Mouse (Mus musculus) adrenal gland, postnatal 36 days (tissue): ENCODE measurements around the gene Znrf3. TPM values are rescaled to one million over a fixed set of nuclear protein-coding genes. Genes with fewer than 3 reads are reported as not detected.

ENCODE experiments used
- DNase-seq, 2 experiments: peaks; one replicate each; pipeline ENCODE4 v3.0.0; 2021; ENCODE audit warnings: mixed read lengths in 1 of 2
- total RNA-seq, 2 experiments: library from RNA; stranded (reverse); gene quantifications; 2 replicates each; pipeline ENCODE4 v1.2.3; 2021

Gene Znrf3
- total RNA-seq, 2 experiments from 2014 or later, result 28.8 to 35.8 TPM

DNA sequence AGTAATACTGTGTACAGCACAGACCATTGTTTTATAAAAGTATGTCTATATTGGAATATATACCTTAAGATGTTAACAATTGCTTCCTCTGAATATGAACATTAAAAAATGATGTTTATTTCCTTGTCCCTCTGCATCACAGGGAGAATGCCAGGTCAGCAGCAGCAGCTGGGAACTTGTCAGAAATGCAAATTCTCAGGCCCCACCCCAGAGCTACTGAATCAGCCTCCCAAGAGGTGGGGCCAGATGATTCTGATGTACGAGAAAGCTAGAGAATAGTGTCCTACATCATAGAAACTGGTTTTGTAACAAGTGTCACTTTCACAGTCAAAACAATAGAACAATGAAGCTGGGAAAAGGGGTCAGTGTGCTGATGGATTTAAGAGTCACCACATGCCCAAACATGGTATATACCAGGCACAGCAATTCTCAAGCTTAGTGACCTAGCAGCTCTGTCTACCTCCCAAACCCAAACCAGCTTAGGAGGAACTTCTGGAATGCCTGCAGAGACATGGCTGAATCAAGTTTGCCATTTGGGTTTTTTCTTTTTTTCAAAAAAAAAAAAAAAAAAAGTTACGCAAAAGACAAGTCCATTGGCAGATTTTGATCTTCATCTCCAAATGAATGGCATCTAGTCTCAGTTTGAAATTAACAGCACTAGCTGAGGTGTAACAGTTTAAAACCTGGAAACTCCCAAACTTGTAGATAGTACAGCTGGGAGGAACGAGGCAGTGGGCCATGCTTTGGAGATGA, 46.2 kb downstream of the Znrf3 start:
- DNase-seq, result no peak

DNA sequence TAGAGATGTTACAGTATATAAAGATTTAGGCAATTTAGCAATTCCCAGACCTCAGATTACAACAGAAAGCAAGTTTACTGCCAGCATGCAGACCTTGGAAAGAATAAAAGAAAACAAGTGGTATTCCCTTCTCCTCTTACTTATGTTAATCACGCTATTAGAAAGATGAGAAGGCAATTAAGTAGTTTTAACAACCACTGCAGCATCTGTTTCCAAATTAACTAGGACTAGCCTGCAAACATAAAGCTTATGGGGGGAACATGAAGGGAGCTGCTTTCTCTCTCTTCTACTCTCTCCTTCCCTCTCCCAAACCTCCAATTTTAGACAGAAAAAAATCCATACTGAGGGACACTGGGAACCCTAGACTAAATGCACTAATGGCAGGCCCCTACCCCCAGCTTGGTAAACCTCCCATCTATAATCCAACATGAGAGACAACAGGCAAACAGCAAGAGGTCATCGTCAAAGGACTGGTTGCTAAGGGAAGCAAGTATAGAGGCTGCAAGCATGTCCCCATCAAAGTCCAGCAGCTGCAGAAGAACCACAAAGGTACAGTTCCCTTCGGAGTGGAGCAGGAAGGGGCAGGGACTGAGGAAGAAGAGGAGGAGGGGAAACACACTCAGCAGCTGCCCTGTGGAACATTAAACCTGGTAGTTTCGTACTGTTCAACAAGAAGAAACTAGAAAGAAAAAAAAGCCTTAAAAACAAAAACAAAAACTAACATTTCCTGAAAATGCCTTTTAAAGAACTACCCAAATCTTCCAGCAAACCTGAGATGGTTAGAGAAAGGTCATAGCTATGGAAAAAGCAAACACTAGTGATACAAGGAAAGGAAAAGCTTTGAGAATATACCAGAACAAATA, 53.4 kb downstream of the Znrf3 start:
- no peak for DNase-seq

DNA sequence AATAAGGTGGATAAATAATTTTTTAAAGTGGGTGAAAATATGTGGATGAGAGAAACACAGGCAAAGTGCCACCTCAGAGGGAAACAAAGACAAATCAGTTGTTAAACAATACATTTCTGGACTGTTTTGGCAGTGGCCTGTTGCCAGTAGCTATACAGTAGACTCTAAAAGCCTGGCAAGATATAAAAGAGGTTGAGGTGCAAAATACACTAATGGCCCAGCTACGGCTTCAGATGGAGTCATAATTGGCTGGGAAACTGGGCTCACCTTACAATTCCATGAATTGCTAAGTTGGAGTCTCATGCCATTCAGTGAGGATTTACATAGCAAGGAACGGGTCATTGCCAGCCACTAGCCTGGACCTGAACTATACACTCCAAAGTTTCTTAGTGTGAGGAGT, 62.0 kb downstream of the Znrf3 start:
- no peak for DNase-seq

- peak; percentile 31 to 56 for DNase-seq
These were observed 63.4 kb downstream of the Znrf3 start for GRCm38 (mm10) chr11:5381226-5381625.

GRCm38 (mm10) chr11:5380275-5380674, 64.4 kb downstream of the Znrf3 start:
- DNase-seq, result peak; percentile 82 to 85

GRCm38 (mm10) chr11:5369176-5369575, 75.5 kb downstream of the Znrf3 start:
- DNase-seq, result no peak

- no peak for DNase-seq
These were observed 76.2 kb downstream of the Znrf3 start for GRCm38 (mm10) chr11:5368492-5368891.

- DNase-seq, result peak in 1 of 2 experiments; percentile 31
These were observed 89.3 kb downstream of the Znrf3 start for GRCm38 (mm10) chr11:5355266-5355764.

DNA sequence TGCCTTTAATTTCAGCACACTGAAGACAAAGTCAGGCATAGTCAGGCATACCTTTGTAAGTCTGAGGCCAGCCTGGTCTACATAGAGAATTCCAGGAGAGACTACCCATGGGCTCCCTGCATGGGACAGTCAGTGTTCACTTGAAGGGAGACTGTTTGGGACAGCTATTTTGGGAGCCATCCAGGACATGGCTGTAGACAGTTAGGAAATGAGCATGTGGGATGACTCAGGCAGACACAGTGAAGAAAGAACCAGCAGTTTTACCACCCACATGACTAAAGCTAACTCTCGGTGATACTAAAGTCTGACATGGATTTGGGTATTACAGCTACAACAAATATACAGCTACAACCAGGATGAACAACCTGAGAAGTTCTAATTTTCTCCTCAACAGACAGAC, 89.9 kb downstream of the Znrf3 start:
- peak; percentile 57 to 70 for DNase-seq

- DNase-seq, result no peak
These were observed 91.6 kb downstream of the Znrf3 start for GRCm38 (mm10) chr11:5353032-5353431.

DNA sequence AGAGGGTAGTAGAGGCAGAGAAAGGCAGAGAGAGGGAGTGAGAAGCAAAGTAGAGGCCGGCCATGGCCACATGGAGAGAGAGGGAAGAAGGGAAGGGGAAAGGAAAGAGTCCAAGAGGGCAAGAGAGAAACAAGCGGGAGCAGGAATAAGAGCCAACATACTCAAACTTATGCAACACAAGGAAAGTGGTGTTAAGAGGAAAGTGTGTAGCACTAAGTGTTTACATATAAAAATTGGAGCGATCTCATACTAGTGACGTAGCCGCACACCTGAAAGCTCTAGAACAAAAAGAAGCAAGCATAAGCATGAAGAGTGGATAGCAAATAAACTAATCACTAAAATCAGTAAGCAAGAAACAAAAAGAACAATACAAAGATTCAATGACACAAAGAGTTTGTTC, 95.2 kb downstream of the Znrf3 start:
- DNase-seq, result no peak

GRCm38 (mm10) chr11:5346845-5347640, 97.6 kb downstream of the Znrf3 start:
- DNase-seq, result no peak

DNA sequence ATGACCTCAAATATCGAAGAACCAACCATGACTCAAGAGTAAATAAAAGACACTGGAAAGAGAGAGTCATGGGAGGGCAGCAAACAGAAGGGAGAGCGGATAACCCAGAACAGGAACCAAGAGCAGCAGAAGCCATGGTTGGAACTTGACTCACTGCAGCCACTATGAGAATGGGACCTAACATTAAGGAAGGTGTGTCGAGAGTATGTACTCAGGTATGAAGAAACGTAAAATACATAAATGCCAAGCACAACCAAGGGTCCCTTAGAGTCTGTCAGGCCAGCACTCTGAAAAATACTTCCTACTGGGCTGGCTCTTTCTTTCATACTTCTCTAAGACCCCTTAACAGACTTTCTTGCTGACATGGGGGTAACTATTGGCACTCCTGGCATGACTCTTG, 100.9 kb downstream of the Znrf3 start:
- DNase-seq, result no peak

GRCm38 (mm10) chr11:5339732-5340131, 104.9 kb downstream of the Znrf3 start:
- DNase-seq, result no peak

- DNase-seq, result no peak
These were observed 107.8 kb downstream of the Znrf3 start for GRCm38 (mm10) chr11:5336852-5337251.

DNA sequence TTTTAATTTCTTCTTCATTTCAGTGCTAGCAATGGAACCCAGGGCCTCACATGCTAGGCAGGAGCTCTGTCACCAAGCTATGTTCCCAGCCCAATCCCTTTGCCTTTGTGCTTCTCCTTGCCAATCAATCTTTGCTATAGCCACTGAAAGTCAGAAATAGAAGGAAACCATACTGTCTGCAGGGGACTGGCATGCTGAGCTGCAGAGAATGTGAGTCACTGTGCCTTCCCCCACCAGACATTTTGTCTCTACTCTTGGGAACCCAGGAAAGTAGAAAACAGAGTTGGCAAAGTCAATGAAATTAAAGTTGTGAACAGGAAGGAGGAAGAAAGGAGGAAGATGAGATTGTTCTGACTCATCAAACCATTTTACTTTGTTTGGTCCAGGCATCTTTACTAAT, 108.4 kb downstream of the Znrf3 start:
- DNase-seq, result no peak

GRCm38 (mm10) chr11:5330851-5331250, 113.8 kb downstream of the Znrf3 start:
- peak; percentile 30 to 46 for DNase-seq

DNA sequence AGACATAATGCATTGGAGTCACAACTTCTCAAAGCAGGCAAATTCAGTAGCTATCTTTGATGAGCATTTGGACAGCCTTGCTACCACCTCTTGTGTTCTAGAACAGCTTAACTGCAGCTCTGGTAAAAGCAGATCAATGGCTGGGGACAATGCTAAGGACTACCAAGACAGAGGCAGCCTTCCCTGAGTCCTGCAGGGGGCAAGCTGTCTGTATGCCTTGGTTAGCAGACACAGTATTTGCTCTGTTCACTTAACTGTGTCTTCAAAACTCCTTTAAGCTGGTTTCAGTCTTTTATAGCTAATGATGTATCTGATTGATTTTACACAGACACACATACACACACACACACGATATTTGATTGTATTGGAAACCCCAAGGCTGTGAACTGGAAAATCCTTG, 117.0 kb downstream of the Znrf3 start:
- DNase-seq, result no peak

DNA sequence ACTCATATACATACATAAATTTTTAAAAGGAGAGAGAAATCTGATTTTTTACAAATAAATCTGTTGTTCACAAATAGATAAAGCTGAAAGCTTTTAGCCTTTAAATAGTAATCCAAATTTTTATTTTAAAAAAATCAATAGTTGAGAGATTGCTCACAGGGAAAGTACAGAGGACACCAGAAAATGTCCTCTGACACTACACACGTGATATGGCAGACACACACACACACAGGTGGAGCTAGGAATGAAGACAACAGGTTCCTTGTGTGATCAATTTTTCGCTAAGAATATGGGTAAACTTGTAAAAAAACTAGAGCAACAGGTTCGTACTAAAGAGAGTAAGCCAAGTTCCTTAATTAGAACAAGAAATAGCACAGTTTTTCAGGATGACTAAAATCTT, 118.4 kb downstream of the Znrf3 start:
- DNase-seq, result no peak

DNA sequence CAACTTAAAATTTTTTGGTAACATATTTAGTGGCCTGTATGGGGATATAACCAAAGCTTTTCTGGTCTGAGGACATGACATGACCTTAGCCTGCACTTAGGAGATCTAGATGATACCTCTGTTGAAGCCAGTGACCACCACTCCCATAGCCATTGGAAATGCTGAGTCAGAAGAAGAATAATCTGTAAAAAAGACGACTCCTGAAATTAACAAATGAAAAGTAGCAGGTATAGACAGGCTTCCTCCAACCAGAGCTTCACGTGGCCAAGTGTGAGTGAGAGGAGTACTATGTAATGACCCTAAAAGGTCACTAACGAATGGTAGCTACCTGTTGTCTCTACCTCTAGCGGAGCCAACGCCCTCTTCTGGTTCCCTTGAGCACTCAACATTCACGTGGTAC, 119.4 kb downstream of the Znrf3 start:
- no peak for DNase-seq

GRCm38 (mm10) chr11:5324296-5324695, 120.4 kb downstream of the Znrf3 start:
- no peak for DNase-seq

- DNase-seq, result no peak
These were observed 123.0 kb downstream of the Znrf3 start for GRCm38 (mm10) chr11:5321687-5322086.
